Mouse (Mus musculus) common myeloid progenitor, adult 5-6 weeks (primary cell): ENCODE results near the gene Gipc1. TPM values are rescaled to one million over a fixed set of nuclear protein-coding genes. Genes with fewer than 3 reads are reported as not detected.

ENCODE experiments used
- ATAC-seq: replicated peaks from 2 replicates; pipeline ENCODE4 v1.8.0; 2016; ENCODE audit warnings: low read depth, mild to moderate bottlenecking, moderate TSS enrichment, inconsistent platforms; ENCODE audit not compliant: poor library complexity, severe bottlenecking
- total RNA-seq: library from RNA; stranded (forward); fragments of 200-1000, 187-1606 nt; gene quantifications from 2 replicates; pipeline ENCODE4 v1.2.3, GENCODE M21; 2017

Gene Gipc1
- total RNA-seq, 1 experiment from 2014 or later, result 18.5 TPM

DNA sequence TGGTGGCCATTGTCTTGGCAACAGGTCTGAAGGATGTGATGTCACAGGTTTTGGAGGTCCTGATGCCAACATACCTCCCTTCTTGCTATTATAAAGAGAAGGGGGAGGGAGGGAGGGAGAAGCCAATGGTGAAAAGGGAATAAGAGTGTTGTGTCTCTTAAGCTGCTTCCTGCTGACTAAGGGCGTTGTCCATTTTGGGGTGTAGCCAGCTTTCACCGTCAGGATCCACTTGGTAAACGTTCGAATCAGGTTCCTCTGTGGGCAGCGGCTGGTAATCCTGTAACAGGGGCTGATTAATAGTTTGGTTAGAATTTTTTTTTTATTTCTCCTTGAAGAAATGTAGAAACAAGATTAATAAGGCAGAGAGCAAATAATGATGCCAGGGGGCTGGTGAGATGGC is 12.8 kb upstream of the Gipc1 start:
- ATAC-seq, result no peak

DNA sequence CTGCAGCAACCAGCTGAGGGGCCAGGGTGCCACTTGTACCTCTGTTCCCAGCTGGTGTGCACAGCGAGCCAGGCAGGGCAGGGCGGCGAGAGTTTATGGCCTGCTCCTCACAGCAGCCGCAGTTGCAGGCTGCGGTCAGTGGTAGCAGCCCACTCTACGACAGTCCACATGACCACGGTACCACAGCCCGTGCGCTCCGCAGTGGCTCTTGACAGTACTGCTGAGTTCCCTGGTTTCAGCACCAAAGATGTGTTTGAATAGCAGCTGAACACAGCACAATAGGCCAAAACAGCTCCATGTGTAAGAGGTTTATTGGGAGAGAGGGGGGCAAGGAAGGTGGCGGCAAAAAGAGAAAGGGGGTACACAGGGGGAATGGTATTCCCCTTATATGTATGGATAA is 5.0 kb upstream of the Gipc1 start:
- no peak for ATAC-seq

DNA sequence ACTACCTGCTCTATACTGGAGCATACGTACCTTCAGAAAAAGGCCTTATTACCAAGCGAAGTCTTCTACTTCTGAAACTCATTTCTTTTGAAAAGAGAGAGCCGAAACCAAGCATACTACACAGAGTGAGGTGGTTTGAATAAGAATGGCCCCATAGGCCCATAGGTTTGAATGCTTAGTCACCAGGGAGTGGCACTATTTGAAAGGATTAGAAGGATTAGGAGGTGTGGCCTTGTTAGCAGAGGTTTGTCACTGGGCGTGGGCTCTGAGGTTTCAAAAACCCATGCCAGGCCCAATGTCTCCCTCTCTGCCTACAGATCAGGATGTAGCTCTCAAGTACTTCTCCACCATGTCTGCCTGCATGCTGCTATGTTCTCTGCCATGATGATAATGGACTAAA is 4.4 kb upstream of the Gipc1 start:
- no peak for ATAC-seq

DNA sequence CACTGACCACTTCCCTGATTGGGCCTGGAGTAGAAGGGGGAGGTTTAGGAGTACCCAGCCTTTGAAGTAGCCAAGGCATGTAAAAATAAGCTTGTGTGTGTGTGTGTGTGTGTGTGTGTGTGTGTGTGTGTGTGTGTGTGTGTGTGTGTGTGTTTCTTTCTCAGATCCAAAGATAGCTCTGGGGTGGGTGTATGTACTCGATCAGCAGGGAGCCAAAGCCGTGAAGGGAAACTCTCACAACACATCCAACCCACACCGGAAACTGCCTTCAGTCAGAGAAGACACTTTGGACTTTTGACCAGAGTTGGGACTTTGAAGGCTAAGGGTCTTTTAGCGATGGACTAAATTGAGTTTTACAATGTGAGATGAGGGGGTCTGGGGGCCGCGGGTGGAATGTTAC is 2.8 kb upstream of the Gipc1 start:
- no peak for ATAC-seq

DNA sequence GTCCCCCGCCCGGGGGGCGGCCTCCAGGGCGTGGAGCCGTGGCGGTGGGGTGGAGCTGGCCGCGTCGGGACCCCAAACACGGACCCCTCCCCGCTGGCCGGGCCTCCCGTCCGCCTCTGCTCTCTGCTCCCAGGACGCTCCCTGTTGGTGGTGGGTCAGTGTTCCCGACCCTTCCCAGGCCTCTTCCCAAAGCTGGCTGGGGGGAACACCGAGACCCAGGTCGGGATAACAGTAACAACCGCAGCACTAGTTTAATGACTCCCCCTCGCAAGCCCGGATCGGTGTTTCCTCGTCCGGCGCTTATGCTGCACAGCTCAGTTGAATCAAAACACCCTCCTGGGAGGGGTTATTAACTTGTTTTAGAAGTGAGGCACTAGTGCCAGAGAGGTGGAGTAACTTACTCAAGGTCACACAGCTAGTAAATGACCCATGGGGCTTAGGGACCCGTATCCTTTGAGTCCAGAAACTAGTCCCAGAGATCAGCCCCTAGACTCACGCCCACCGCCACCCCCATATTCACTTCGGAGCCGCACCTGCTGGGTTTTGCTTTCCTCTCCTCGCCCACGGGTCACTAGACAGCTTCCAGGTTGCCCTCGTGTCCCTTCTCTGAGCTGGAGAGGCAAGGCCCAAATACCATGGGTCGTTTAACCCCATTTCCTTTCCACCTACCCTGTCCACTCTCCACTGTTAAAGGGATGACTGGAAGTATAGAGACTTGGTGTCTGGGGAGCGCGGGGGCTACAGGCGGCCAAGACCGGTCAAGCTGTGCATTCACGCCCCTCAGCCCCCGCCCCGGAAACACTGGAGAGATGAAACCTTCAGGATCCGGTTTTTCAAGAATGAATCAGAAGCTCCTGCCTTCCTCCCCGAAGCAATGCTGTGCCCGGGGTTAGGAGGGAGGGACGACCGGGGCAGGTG is 526 bp downstream of the Gipc1 start:
- peak; percentile 5 for ATAC-seq

DNA sequence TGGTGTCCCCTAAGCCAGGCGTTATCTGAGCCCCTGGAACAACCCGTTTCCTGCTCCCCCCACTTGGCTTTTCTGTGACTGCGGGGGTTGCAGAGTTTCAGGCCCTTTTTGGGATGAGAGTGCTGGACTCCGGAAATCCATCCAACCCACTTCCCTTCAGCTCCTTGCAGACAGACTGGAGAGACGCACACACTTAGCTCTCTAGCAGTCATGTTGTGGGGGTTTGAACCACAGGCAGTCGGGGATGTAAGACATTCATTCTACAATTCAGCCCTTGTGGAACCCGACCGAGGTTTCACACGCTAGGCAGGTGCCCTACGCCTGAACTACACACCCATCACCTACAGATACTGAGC is 1.2 kb downstream of the Gipc1 start:
- no peak for ATAC-seq

DNA sequence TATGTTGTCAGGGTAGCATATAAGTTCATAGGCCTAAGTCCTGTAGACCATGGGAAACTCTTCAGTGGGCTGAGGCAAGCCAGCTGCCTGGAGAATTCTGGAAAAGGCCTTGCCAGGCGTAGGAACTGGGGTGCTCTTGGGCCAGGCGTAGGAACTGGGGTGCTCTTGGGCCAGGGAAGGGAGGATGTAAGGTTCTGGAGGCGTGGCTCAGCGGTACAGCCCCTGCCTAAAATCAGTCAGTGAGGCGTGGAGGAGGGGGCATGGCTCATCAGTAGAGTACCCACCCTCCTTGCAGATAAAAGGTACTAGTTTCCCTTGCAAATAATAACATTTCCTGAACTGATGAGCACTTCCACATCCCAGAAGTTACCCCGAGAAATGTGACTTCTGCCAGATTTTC is 2.2 kb downstream of the Gipc1 start:
- no peak for ATAC-seq

DNA sequence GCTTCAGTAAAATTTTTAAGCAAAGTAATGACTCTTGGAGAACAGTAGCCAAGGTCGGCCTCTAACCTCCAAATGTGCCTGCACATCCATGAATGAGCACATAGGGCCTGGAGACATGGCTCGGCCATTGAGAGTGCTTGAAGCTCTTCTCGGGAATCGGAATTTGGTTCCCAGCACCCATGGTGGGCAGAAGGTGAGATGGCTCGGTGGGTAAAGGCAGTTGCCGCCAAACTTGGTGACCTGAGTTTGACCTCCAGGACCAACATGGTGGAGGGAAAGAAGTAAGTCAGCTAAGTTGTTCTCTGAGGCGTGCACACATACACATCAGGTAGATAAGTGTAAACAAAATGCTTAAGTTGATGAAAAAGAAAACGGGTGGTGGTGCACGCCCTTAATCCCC is 3.6 kb downstream of the Gipc1 start:
- ATAC-seq, result no peak

DNA sequence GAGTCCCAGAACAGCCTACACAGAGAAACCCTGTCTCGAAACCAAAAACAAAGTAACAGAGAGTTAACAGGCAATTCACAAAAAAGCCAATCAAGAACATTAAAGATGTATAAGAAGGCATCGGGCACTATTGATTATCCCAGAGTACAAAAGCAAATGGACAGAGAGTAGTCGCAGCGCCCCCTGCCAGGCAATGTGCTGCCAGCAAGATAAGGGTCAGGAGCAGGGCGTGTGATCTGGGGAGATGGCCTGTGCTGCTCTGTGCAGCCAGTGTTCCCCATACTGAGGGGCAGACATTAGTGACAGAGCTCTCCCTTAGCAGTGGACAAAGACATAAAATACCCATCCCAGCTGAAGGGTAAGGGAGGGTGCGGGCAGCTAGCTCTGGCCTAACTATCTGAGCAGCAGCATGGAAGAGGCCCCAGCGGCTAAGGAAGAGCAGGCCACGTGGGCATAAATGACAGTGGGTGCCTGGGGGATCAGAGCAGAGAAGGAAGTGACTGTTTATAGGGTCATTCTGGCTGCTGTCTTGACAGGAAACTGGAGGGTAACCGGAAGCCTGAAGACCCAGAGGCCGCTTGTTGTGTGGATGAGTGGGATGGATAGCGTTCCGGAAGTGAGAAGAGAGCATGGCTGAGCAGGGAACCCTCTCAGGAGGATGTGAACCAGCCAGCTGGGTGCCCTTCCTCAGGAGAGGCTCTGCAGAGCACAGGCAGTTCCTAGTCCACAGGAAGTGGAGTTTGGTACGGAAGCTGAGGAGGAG is 4.2 kb downstream of the Gipc1 start:
- no peak for ATAC-seq

DNA sequence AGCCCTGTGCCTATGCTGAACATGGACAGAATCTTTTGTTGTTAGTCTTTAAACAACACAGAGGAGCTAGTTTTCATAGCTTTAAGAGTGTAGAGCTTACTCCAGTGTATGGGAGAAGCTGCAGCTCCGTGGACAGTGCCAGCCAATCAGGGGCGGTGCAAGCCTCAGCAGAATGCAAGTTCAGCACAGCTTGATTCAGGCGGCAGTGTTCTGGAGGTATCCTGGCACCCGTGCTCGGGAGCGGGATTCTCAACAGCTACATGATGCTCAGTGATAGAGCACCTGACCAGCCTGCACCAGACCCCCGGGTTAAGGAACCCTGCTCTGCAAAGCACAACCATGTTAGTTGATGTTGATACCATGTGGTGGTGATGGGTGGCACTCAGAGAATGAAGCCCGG is 8.1 kb downstream of the Gipc1 start:
- no peak for ATAC-seq

DNA sequence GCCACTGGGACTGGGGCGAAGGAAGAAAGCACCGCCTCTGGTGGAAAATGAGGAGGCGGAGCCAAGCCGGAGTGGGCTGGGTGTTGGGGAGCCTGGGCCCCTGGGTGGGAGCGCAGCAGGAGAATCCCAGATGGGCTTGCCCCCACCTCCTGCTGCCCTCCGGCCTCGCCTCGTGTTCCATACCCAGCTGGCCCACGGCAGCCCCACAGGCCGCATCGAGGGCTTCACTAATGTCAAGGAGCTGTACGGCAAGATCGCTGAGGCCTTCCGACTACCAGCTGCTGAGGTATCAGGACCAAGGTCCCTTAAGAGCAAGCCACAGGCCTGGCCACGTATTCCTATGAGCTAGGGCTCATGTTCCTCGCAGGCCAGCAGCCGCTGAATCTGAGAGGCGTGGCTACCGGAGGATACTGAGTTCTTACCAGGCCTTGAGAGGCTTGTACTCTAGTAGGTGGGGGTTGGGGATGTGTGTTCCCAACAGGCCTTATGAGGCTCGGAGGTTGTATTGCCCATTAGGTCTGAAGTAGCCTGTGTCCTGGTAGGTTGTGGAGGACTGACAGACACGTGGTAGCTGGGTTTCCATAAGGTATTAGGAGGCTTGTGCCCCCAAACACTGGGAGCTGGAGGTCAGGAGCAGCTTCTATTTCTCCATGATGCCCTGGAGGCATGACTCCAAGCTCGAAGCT is 8.7 kb downstream of the Gipc1 start:
- ATAC-seq, result no peak

DNA sequence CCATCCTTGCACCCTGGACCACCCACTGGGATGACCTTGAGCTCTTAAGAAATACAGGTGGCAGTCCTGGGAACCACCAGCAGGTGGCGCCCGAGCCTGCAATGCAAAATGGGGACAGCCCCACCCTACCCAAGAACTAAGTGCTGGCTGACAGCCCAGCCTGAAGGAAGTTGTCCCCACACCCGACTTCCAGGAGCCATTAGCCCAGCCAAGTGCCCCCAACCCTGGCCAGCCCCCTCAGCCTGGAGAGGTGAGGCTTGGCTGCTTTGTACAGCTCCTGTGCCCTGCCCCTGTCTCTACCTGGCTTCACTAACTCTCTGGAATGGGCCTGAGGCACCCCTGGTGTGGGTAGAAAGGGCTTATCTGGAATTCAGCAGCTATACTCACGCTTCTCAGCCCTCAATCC is 9.9 kb downstream of the Gipc1 start:
- peak; percentile 81 for ATAC-seq

DNA sequence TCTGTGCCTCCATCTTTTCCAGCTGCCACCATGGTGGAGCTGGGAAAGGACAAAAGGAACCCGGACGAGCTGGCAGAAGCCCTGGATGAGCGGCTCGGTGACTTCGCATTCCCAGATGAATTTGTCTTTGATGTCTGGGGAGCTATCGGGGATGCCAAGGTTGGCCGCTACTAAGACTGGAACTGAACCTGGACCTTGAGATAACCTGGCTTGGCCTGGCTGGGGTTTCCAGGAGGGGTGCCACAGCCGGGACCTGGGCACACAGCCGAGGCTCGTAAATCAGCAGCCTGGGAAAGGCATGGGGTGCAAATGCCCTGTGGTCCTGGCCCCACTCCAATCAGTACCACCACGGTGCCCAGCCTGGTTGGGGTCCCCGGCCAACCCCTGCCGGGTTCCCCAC is 11.6 kb downstream of the Gipc1 start:
- no peak for ATAC-seq

DNA sequence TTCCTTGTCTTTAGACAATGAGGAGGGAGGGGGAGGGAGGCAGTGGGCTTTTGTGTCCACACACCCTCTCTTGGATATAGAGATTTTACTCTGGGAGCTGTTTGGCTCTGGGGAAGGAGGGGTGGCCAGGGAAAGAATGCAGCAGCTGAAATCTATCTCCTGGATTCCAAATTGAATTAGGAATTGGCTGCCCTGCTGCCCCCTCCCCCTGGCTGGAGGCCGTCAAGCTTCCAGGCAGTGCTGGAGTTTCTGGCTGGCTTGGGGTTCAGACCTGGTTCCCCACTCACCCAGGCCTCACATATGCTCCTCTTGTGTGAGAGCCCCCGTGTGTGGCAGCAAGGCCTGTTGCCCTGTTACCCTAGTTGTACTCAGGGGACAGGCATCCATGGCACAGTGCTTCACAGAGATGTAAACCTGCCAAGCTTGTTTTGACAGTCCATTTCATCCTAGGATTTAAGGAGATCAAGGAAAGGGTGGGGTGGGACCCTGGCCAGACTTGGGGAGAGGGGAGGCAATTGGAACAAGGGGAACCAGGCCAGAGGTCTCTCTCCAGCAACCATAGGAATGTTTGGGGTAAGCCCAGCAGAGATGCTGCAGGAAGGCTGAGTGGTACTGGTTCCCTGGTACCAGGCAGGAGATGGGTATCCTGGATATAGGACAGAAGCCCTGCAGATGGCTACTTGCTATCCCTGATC is 12.6 kb downstream of the Gipc1 start:
- no peak for ATAC-seq

DNA sequence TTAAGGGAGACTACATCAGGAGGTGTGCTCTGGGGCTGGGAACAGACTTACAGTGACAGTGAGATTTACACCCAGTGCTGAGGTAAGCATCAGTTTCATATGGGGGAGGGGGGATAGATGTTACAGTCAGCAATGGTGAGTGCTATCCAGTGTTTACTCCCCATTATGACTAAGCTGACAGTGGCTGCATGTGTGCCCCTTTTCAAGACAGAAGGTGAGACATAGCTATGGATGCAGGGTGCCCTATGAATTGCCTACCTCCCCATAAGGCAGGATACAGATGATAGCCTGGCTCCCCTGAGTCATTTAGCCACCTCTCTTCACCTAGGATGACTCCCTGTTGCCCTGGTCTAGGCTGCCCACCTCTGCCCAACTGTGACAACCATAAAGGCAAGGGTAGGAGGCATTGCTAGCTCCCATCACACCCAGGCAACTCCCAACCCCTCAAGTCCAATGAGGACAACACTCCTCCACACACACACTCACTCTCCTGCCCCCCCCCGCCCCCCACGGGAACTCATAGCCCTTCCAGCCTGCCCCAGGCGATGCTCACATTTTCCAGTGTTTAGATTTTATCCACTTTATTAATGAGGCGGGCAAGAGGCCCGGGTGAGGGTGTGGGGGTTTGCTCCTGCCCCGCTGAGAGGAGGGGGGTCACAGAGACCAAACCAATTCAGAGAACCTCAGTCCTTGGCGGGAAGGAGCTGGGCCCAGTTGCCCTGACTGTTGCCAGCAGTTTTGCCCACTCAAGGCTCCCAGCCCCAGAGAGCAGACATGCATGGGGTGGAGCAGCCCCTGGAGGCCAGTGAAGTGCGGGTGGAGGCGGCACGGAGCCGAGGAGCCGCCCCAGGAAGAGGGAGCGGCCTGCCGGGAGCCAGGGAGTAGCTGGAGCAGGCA is 13.7 kb downstream of the Gipc1 start, which contains the start of gene Ptger1:
TSS of gene Ptger1 (plus strand) at position 710 of the 897 bp plus-strand sequence.
- no peak for ATAC-seq

DNA sequence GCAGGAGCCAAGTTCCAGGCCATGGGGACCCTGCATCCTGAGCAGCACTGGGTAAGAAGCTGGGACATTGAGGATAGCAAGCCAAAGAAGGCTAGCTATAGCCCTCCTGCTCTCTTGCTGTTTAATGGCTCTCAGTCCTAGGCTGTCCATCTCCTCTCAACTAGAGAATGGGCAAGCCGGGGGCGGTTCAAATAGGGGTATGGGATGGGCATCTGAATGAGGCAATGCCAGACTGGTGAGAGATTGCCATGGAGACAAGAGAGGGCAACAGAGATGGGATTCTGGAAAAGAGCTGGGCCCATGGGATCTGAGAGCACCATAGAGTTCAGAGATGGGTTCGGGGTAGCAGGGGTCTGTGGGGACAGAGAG is 14.4 kb downstream of the Gipc1 start:
- no peak for ATAC-seq

DNA sequence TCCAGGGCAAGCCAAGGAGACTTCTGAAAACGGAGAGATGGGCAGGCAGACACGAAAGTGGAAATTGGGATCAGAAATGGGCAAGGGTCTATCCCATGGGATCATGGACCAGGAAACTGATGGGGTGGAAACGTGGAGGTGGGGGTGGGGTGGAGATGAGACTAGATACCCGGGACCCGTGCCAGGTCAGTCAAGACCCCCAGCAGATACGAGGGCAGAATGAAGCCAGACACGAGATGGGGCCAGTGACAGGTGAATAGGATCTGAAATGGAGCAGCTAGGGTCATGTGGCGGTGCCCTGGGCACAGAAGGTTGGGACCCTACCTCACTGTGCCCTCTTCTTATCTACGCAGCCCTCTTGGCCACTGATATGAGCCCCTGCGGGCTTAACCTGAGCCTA is 15.0 kb downstream of the Gipc1 start:
- no peak for ATAC-seq

DNA sequence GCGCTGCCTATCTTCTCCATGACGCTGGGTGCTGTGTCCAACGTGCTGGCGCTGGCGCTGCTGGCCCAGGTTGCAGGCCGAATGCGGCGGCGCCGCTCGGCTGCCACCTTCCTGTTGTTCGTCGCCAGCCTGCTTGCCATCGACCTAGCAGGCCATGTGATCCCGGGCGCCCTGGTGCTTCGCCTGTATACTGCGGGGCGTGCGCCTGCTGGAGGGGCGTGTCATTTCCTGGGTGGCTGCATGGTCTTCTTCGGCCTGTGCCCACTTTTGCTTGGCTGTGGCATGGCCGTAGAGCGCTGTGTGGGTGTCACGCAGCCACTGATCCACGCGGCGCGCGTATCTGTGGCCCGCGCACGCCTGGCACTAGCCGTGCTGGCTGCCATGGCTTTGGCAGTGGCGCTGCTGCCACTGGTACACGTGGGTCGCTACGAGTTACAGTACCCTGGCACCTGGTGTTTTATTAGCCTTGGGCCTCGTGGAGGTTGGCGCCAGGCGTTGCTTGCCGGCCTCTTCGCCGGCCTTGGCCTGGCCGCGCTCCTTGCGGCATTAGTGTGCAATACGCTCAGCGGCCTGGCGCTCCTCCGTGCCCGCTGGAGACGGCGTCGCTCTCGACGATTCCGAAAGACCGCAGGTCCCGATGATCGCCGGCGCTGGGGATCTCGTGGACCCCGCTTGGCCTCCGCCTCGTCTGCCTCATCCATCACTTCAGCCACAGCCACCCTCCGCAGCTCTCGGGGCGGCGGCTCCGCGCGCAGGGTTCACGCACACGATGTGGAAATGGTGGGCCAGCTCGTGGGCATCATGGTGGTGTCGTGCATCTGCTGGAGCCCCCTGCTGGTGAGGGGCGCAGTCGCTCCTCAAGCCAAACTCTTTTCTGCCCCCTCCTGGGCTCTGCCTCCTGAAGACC is 15.8 kb downstream of the Gipc1 start:
- peak; percentile 61 for ATAC-seq
